Mouse (Mus musculus) forebrain, postnatal 0 days (tissue): Measurements from ENCODE around the gene Rgs12. TPM values are rescaled to one million over a fixed set of nuclear protein-coding genes. Genes with fewer than 3 reads are reported as not detected.

Experiments used
- ATAC-seq: fragments of 200-750 bp; cut with Nextera tagmentation; 2 replicates; pipeline ENCODE4 v1.8.0; 2017; ENCODE audit warnings: mild to moderate bottlenecking, moderate library complexity
- DNase-seq: peaks from one replicate; pipeline ENCODE4 v3.0.0-alpha.2; 2015
- H3K27ac ChIP-seq: fragments of 300-500 bp; sonication (generic); 2 replicates; pipeline ENCODE4 v1.5.1; 2014; ENCODE audit warnings: low read depth, mild to moderate bottlenecking, antibody characterized with exemption, low read length, moderate library complexity, mixed read lengths
- H3K27me3 ChIP-seq: fragments of 300-500 bp; sonication (generic); 2 replicates; pipeline ENCODE4 v1.6.1; 2014; ENCODE audit warnings: mild to moderate bottlenecking, low read length, mixed read lengths; ENCODE audit not compliant: insufficient read depth
- H3K36me3 ChIP-seq: fragments of 300-500 bp; sonication (generic); 2 replicates; pipeline ENCODE4 v1.6.1; 2014; ENCODE audit warnings: mild to moderate bottlenecking, moderate library complexity; ENCODE audit not compliant: insufficient read depth
- H3K4me1 ChIP-seq: fragments of 300-500 bp; sonication (generic); 2 replicates; pipeline ENCODE4 v1.6.1; 2014; ENCODE audit warnings: antibody characterized with exemption; ENCODE audit not compliant: insufficient read depth
- H3K4me2 ChIP-seq: fragments of 300-500 bp; sonication (generic); 2 replicates; pipeline ENCODE4 v1.6.1; 2014; ENCODE audit warnings: low read depth, mild to moderate bottlenecking, moderate library complexity
- H3K4me3 ChIP-seq: fragments of 300-500 bp; sonication (generic); 2 replicates; pipeline ENCODE4 v1.5.1; 2014; ENCODE audit warnings: low read depth, low read length, mixed read lengths
- H3K9ac ChIP-seq: fragments of 300-500 bp; sonication (generic); 2 replicates; pipeline ENCODE4 v1.6.1; 2014; ENCODE audit warnings: mild to moderate bottlenecking
- H3K9me3 ChIP-seq: fragments of 300-500 bp; sonication (generic); 2 replicates; pipeline ENCODE4 v1.6.1; 2016; ENCODE audit warnings: low read length
- CTCF ChIP-seq: sonication (generic); IDR thresholded peaks from 2 replicates; pipeline ENCODE4 v1.5.1; 2016; ENCODE audit warnings: antibody characterized with exemption, control low read depth, low read depth
- WGBS: fragments of 180-500 bp; shearing (Covaris S2); extraction: QIAGEN DNeasy Blood & Tissue Kit; methylation state at CpG from one replicate; pipeline ENCODE4 v1.1.7; 2014; 5-methylcytosine and 5-hydroxymethylcytosine counted together
- microRNA-seq, 2 experiments: library from miRNA; unstranded; fragments of <30 nt; microRNA quantifications; one replicate each; pipeline ENCODE4; 2016
- polyA plus RNA-seq: library from polyadenylated mRNA; unstranded; fragments of >200 nt; fragmentation: Nextera tagmentation; extraction: Ambion mirVana; gene quantifications from 2 replicates; pipeline ENCODE4 v1.2.1, GENCODE M21; 2015
- total RNA-seq: library from RNA; depleted of rRNA; stranded (reverse); fragments of >200 nt; gene quantifications from 2 replicates; pipeline ENCODE4 v1.2.3, GENCODE M21; 2014; rRNA removed

Rgs12 gene
- total and polyA plus RNA-seq, 2 experiments from 2014 or later = 34.5 to 73.8 TPM

DNA sequence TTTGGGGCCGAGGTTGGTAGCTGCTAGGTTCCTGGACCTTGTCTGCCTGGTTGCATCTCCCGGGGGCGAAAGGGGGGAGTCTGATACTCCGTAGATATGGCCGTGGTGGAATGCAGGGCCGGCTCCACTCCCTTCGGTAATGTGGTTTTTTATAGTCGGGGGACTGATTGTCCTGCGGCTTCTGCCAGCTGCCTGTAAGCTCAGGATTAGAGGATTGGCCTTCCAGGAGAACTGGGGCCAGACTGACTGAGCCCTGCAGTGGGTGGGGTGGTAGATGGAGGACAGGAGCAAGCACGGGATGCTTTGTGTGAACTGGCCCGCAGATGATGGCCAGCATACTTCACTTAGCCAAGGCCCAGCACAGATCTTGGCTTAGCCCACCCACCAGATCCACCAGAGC lies 124.0 kb downstream of the Rgs12 start:
- H3K4me1 ChIP-seq = no peaks in the 10 kb centered on the region
- peaks cover 23% of the 10 kb centered on the region for H3K36me3 ChIP-seq
- H3K9ac ChIP-seq = no peak overlapping the region
- no peak for ATAC-seq
- H3K4me2 ChIP-seq = no peak overlapping the region
- H3K9me3 ChIP-seq = no peaks in the 10 kb centered on the region
- no peaks in the 10 kb centered on the region for H3K27me3 ChIP-seq
- WGBS = 85% methylated on average over 11 of the region's 11 CpGs
- DNase-seq = no peak
- no peak for TF ChIP-seq CTCF
- no peak overlapping the region for H3K4me3 ChIP-seq
- no peak overlapping the region for H3K27ac ChIP-seq

DNA sequence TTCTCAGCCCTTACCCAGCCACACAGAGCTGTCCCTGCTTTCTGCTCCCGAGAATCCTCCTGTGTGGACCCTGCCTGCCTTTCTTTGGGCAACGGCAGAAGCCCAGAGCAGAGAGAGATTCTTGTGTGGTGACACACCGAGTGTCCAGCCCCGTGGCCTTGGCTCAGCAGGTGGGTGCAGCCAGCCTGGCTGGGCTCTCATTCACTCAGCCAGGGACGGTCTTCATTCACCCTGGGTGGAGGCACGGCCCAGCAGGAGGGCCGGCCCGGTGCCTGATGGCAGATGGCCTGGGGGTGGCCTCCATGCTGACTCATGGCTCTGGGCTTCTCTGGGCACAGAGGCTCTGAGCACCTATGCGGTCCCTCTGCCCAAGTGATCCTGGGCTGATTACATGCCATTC lies 124.7 kb downstream of the Rgs12 start:
- WGBS = 75% methylated on average over 9 of the region's 9 CpGs
- H3K4me3 ChIP-seq = no peak overlapping the region
- TF ChIP-seq CTCF = no peak
- no peaks in the 10 kb centered on the region for H3K27me3 ChIP-seq
- no peaks in the 10 kb centered on the region for H3K9me3 ChIP-seq
- H3K4me2 ChIP-seq = no peak overlapping the region
- DNase-seq = no peak
- no peaks in the 10 kb centered on the region for H3K4me1 ChIP-seq
- H3K9ac ChIP-seq = no peak overlapping the region
- no peak overlapping the region for H3K27ac ChIP-seq
- ATAC-seq = no peak
- peaks cover 23% of the 10 kb centered on the region for H3K36me3 ChIP-seq

DNA sequence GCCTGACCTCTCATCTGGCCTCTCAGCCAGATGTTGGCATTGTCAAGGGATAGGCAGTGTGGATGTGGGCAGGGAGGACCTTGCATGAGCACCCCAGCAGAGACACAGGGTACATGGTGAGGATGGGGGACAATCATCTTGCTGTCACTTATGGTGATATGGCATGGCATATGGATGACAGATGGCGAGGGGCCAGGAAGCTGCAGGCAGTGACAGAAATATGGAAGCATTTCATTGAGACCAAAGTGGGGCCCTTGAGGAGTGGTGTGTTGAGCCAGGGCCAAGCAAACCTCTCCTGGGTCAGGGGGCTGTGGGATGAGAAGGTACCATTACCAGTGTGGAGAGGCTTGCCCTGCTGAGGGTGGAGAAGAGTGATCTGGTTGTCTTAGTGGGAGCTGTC lies 127.1 kb downstream of the Rgs12 start:
- peaks cover 26% of the 10 kb centered on the region for H3K36me3 ChIP-seq
- no peak overlapping the region for H3K4me3 ChIP-seq
- WGBS = 85% methylated on average over 1 of the region's 1 CpGs
- no peak overlapping the region for H3K9ac ChIP-seq
- H3K27me3 ChIP-seq = no peaks in the 10 kb centered on the region
- H3K4me2 ChIP-seq = no peak overlapping the region
- ATAC-seq (no peak), DNase-seq (no peak)
- no peak for TF ChIP-seq CTCF
- no peaks in the 10 kb centered on the region for H3K9me3 ChIP-seq
- no peak overlapping the region for H3K27ac ChIP-seq
- no peaks in the 10 kb centered on the region for H3K4me1 ChIP-seq

DNA sequence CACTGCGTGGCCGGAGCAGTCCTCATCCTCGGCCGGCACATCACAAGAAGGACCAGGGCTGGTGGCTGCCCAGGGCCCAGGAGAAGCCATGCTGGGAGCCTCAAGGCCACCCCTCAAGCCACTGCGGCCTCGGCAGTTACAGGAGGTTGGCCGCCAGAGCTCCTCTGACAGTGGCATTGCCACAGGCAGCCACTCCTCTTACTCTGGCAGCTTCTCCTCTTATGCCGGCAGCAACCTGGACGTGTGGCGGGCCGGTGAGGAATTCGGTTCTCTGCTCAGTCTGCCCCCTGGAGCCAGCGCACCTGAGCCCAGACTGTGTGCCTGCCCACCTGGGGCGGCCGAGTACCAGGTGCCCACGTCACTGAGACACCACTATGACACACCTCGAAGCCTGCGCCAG lies 129.9 kb downstream of the Rgs12 start:
- Histone ChIP-seq H3K4me3 (no peak overlapping the region), H3K27ac (no peak overlapping the region), H3K9ac (no peak overlapping the region), H3K4me2 (no peak overlapping the region), H3K27me3 (no peaks in the 10 kb centered on the region), H3K4me1 (no peaks in the 10 kb centered on the region), H3K36me3 (peaks cover 25% of the 10 kb centered on the region), H3K9me3 (no peaks in the 10 kb centered on the region)
- no peak for TF ChIP-seq CTCF
- ATAC-seq (no peak), DNase-seq (no peak)
- WGBS = 37% methylated on average over 18 of the region's 18 CpGs

DNA sequence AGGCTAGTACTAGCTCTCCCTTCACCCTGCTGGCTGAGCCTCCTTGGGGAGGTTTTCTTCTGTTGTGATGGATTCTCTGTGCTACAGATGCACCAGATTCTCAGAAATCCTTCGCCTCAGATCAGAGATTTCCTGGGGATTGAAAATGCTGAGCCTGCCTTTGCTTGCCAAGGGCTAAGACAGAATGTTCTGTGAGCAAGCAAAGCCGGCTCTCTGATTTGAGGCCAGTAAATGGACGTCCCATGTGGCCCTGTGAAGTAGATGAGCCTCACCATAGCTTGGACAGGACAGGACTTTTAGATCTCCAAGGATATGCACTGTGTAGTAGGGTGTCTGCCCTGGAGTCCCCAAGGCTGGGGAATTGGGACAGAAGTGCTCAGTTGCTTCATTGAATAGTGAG lies 135.7 kb downstream of the Rgs12 start:
- Histone ChIP-seq H3K9ac (no peak overlapping the region), H3K27ac (no peak overlapping the region), H3K4me3 (no peak overlapping the region), H3K4me1 (no peaks in the 10 kb centered on the region), H3K9me3 (no peaks in the 10 kb centered on the region), H3K27me3 (no peaks in the 10 kb centered on the region), H3K36me3 (no peaks in the 10 kb centered on the region), H3K4me2 (no peak overlapping the region)
- DNase-seq = no peak
- ATAC-seq = no peak
- WGBS = 71% methylated on average over 3 of the region's 3 CpGs
- no peak for TF ChIP-seq CTCF

DNA sequence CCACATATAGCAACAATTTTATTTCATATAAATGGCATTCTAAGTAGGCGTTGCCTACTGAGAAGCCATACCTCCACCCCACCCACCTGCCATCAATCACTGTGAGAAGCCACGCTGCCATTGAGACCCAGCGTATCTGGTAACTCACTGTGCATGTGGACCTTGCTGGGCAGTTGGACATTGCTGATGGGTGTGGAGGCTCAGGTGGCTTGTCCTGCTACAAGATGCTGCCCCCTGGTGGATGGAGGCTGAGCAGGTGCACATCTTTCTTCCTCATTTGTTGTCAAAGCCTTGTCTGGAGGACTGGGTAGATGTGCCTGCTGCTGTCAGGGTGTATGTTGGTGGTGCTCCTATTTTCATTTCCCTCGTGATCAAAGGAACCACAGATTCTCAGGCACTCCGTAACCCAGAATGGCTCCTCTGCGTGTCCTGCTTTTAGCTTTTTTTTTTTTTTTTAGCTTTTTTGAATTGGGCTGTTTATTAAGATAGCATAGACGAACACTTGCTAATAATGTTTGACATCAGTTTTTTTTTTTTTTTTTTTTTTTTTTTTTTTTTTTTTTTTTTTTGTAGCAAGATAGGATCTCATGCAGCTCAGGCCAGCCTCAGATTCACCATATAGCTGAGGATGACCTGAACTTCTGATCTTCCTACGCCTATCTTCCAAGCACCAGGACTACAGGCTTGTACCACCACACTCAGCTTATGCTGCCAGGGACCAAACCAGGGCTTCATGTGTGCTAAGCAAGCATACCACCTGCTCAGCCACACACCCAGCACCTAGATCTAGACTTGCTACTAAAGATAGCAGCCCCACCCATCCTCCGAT lies 139.8 kb downstream of the Rgs12 start:
- peak; percentile 38 for DNase-seq
- TF ChIP-seq CTCF = peak; percentile 75
- no peak overlapping the region for H3K4me3 ChIP-seq
- no peaks in the 10 kb centered on the region for H3K27me3 ChIP-seq
- H3K9me3 ChIP-seq = no peaks in the 10 kb centered on the region
- no peaks in the 10 kb centered on the region for H3K4me1 ChIP-seq
- H3K4me2 ChIP-seq = no peak overlapping the region
- H3K9ac ChIP-seq = no peak overlapping the region
- 68% methylated on average over 9 of the region's 9 CpGs for WGBS
- peaks cover 30% of the 10 kb centered on the region for H3K36me3 ChIP-seq
- ATAC-seq = no peak
- H3K27ac ChIP-seq = no peak overlapping the region

Small RNA genes lying within 50 kb of the gene (microRNA-seq; reads per million reads assigned to microRNA genes)
- gene Mir3097 = 6.0 to 6.2 reads per million in 2 experiments

Other genes with a start within 250 kb of the Rgs12 start
- 26.9 and 33.6 TPM in 2 replicates for gene Htt, start 187.7 kb upstream of the Rgs12 start, total RNA-seq
- 2.0 and 4.1 TPM in 2 replicates for gene Htt, start 187.7 kb upstream of the Rgs12 start, polyA plus RNA-seq
- 14.5 and 27.3 TPM in 2 replicates for gene Msantd1, start 41.4 kb upstream of the Rgs12 start, total RNA-seq
- gene Msantd1, start 41.4 kb upstream of the Rgs12 start, polyA plus RNA-seq = 13.0 and 14.8 TPM in 2 replicates
- 0.69 and 2.1 TPM in 2 replicates for gene Hgfac, start 92.1 kb downstream of the Rgs12 start, total RNA-seq
- 0.36 TPM in 1 of 2 replicates, not detected in the other for gene Hgfac, start 92.1 kb downstream of the Rgs12 start, polyA plus RNA-seq
- 15.0 and 16.4 TPM in 2 replicates for gene Dok7, start 107.3 kb downstream of the Rgs12 start, total RNA-seq
- gene Dok7, start 107.3 kb downstream of the Rgs12 start, polyA plus RNA-seq = 9.6 and 10.1 TPM in 2 replicates
- 96.6 and 99.3 TPM in 2 replicates for gene Lrpap1, start 156.3 kb downstream of the Rgs12 start, total RNA-seq
- 137 and 150 TPM in 2 replicates for gene Lrpap1, start 156.3 kb downstream of the Rgs12 start, polyA plus RNA-seq